Mouse (Mus musculus): ENCODE results near the gene Srp54a. TPM values are rescaled to one million over a fixed set of nuclear protein-coding genes. Genes with fewer than 3 reads are reported as not detected.
"Not testable (repeated sequence)": the region's sequence is repeated elsewhere in the genome, so short reads cannot be mapped to it uniquely, and the experiment has no call there.

The Srp54a gene
- polyA plus RNA-seq, 1 experiment from 2014 or later = 151 TPM

- H3K27ac ChIP-seq (ENCODE audit: low read depth, low read length); H3K4me3 ChIP-seq (ENCODE audit: low read depth, low read length); H3K9ac ChIP-seq (ENCODE audit: low read depth, low read length); DNase-seq (ENCODE audit: low spot score); H3K27me3 ChIP-seq (replicated peaks; ENCODE audit: control insufficient read depth, insufficient read depth, low read length); H3K36me3 ChIP-seq (ENCODE audit: control insufficient read depth, insufficient read depth, low read length); H3K9me3 ChIP-seq (ENCODE audit: control insufficient read depth, low read length); ATAC-seq (replicated peaks; ENCODE audit: low FRiP score); H3K4me1 ChIP-seq (replicated peaks; ENCODE audit: control insufficient read depth, insufficient read depth, low read length): not testable (repeated sequence)
- WGBS = 44% methylated on average over 2 of the region's 2 CpGs
- peak overlapping the region; percentile 71 for H3K4me2 ChIP-seq
These were observed 1.4 kb upstream of the Srp54a start for GRCm38 (mm10) chr12:55078706-55079105.

GRCm38 (mm10) chr12:55080601-55080942, 510 bp downstream of the Srp54a start:
- WGBS = under 1% methylated on average over 25 of the region's 25 CpGs

GRCm38 (mm10) chr12:55092127-55092526, 12.1 kb downstream of the Srp54a start:
- 88% methylated on average over 1 of the region's 7 CpGs for WGBS
- H3K27me3 ChIP-seq (replicated peaks; ENCODE audit: control insufficient read depth, insufficient read depth, low read length); H3K9me3 ChIP-seq (ENCODE audit: control insufficient read depth, low read length); H3K4me3 ChIP-seq (ENCODE audit: low read depth, low read length); H3K27ac ChIP-seq (ENCODE audit: low read depth, low read length); H3K4me2 ChIP-seq; H3K36me3 ChIP-seq (ENCODE audit: control insufficient read depth, insufficient read depth, low read length); DNase-seq (ENCODE audit: low spot score); H3K9ac ChIP-seq (ENCODE audit: low read depth, low read length); ATAC-seq (replicated peaks; ENCODE audit: low FRiP score); H3K4me1 ChIP-seq (replicated peaks; ENCODE audit: control insufficient read depth, insufficient read depth, low read length): not testable (repeated sequence)

More at GRCm38 (mm10) chr12:55080601-55080942, 510 bp downstream of the Srp54a start:
- H3K4me1 ChIP-seq (replicated peaks; ENCODE audit: control insufficient read depth, insufficient read depth, low read length); H3K27me3 ChIP-seq (replicated peaks; ENCODE audit: control insufficient read depth, insufficient read depth, low read length); DNase-seq (ENCODE audit: low spot score); H3K36me3 ChIP-seq (ENCODE audit: control insufficient read depth, insufficient read depth, low read length); H3K9me3 ChIP-seq (ENCODE audit: control insufficient read depth, low read length): not testable (repeated sequence)
- peak overlapping the region; percentile 75 for H3K27ac ChIP-seq (ENCODE audit: low read depth, low read length)
- peak overlapping the region; percentile 74 for H3K4me3 ChIP-seq (ENCODE audit: low read depth, low read length)
- peak overlapping the region; percentile 49 for H3K4me2 ChIP-seq
- peak overlapping the region; percentile 79 for H3K9ac ChIP-seq (ENCODE audit: low read depth, low read length)
- ATAC-seq (replicated peaks; ENCODE audit: low FRiP score) = peak; percentile 44; the same call in 1 of the 2 replicates

GRCm38 (mm10) chr12:55112616-55113015, 32.6 kb downstream of the Srp54a start:
- DNase-seq (ENCODE audit: low spot score) = not testable (repeated sequence)
- WGBS = no CpG with 5 or more reads among the region's 7 CpGs

GRCm38 (mm10) chr12:55124242-55124641, 44.2 kb downstream of the Srp54a start, which contains the start of gene Fam177a:
Gene Fam177a (plus strand): TSS chr12:55124469.
- H3K27me3 ChIP-seq (replicated peaks; ENCODE audit: control insufficient read depth, insufficient read depth, low read length); H3K9me3 ChIP-seq (ENCODE audit: control insufficient read depth, low read length); DNase-seq (ENCODE audit: low spot score); H3K4me3 ChIP-seq (ENCODE audit: low read depth, low read length); H3K4me1 ChIP-seq (replicated peaks; ENCODE audit: control insufficient read depth, insufficient read depth, low read length); H3K4me2 ChIP-seq; H3K9ac ChIP-seq (ENCODE audit: low read depth, low read length); H3K27ac ChIP-seq (ENCODE audit: low read depth, low read length); H3K36me3 ChIP-seq (ENCODE audit: control insufficient read depth, insufficient read depth, low read length): not testable (repeated sequence)
- WGBS = no CpG with 5 or more reads among the region's 40 CpGs
- ATAC-seq (replicated peaks; ENCODE audit: low FRiP score) = peak; percentile 97

More at GRCm38 (mm10) chr12:55112616-55113015, 32.6 kb downstream of the Srp54a start:
- H3K9me3 ChIP-seq (ENCODE audit: control insufficient read depth, low read length); H3K27ac ChIP-seq (ENCODE audit: low read depth, low read length); H3K27me3 ChIP-seq (replicated peaks; ENCODE audit: control insufficient read depth, insufficient read depth, low read length); ATAC-seq (replicated peaks; ENCODE audit: low FRiP score); H3K4me2 ChIP-seq; H3K4me1 ChIP-seq (replicated peaks; ENCODE audit: control insufficient read depth, insufficient read depth, low read length); H3K9ac ChIP-seq (ENCODE audit: low read depth, low read length); H3K36me3 ChIP-seq (ENCODE audit: control insufficient read depth, insufficient read depth, low read length); H3K4me3 ChIP-seq (ENCODE audit: low read depth, low read length): not testable (repeated sequence)

- not testable (repeated sequence) for H3K4me2 ChIP-seq; H3K36me3 ChIP-seq (ENCODE audit: control insufficient read depth, insufficient read depth, low read length); DNase-seq (ENCODE audit: low spot score); H3K9ac ChIP-seq (ENCODE audit: low read depth, low read length); H3K9me3 ChIP-seq (ENCODE audit: control insufficient read depth, low read length); H3K4me1 ChIP-seq (replicated peaks; ENCODE audit: control insufficient read depth, insufficient read depth, low read length); H3K27me3 ChIP-seq (replicated peaks; ENCODE audit: control insufficient read depth, insufficient read depth, low read length); H3K27ac ChIP-seq (ENCODE audit: low read depth, low read length); H3K4me3 ChIP-seq (ENCODE audit: low read depth, low read length)
- peak; percentile 74 for ATAC-seq (replicated peaks; ENCODE audit: low FRiP score)
- WGBS = no CpG with 5 or more reads among the region's 18 CpGs
These were observed 44.7 kb downstream of the Srp54a start for GRCm38 (mm10) chr12:55124731-55125130.

GRCm38 (mm10) chr12:55135540-55135939, 55.5 kb downstream of the Srp54a start:
- not testable (repeated sequence) for H3K4me2 ChIP-seq; ATAC-seq (replicated peaks; ENCODE audit: low FRiP score); H3K4me3 ChIP-seq (ENCODE audit: low read depth, low read length); H3K27me3 ChIP-seq (replicated peaks; ENCODE audit: control insufficient read depth, insufficient read depth, low read length); H3K4me1 ChIP-seq (replicated peaks; ENCODE audit: control insufficient read depth, insufficient read depth, low read length); H3K27ac ChIP-seq (ENCODE audit: low read depth, low read length); H3K36me3 ChIP-seq (ENCODE audit: control insufficient read depth, insufficient read depth, low read length); H3K9ac ChIP-seq (ENCODE audit: low read depth, low read length); H3K9me3 ChIP-seq (ENCODE audit: control insufficient read depth, low read length); DNase-seq (ENCODE audit: low spot score)
- WGBS = no CpG with 5 or more reads among the region's 6 CpGs

- H3K9ac ChIP-seq (ENCODE audit: low read depth, low read length); H3K36me3 ChIP-seq (ENCODE audit: control insufficient read depth, insufficient read depth, low read length); DNase-seq (ENCODE audit: low spot score); H3K4me3 ChIP-seq (ENCODE audit: low read depth, low read length); H3K9me3 ChIP-seq (ENCODE audit: control insufficient read depth, low read length); H3K27me3 ChIP-seq (replicated peaks; ENCODE audit: control insufficient read depth, insufficient read depth, low read length); H3K4me2 ChIP-seq; H3K4me1 ChIP-seq (replicated peaks; ENCODE audit: control insufficient read depth, insufficient read depth, low read length); H3K27ac ChIP-seq (ENCODE audit: low read depth, low read length): not testable (repeated sequence)
- WGBS = no CpG with 5 or more reads among the region's 6 CpGs
- ATAC-seq (replicated peaks; ENCODE audit: low FRiP score) = peak; percentile 47
These were observed 57.8 kb downstream of the Srp54a start for GRCm38 (mm10) chr12:55137859-55138258.

GRCm38 (mm10) chr12:55154559-55155448, 74.7 kb downstream of the Srp54a start, which contains the start of gene Srp54b:
Gene Srp54b (plus strand): TSS chr12:55155104.
- H3K36me3 ChIP-seq (ENCODE audit: control insufficient read depth, insufficient read depth, low read length) = not testable (repeated sequence)

More at GRCm38 (mm10) chr12:55154559-55155448, 74.7 kb downstream of the Srp54a start, which contains the start of gene Srp54b:
- peak; percentile 97 for ATAC-seq (replicated peaks; ENCODE audit: low FRiP score)
- H3K4me1 ChIP-seq (replicated peaks; ENCODE audit: control insufficient read depth, insufficient read depth, low read length); H3K9ac ChIP-seq (ENCODE audit: low read depth, low read length); DNase-seq (ENCODE audit: low spot score); H3K4me2 ChIP-seq; H3K27ac ChIP-seq (ENCODE audit: low read depth, low read length); H3K27me3 ChIP-seq (replicated peaks; ENCODE audit: control insufficient read depth, insufficient read depth, low read length); H3K4me3 ChIP-seq (ENCODE audit: low read depth, low read length); H3K9me3 ChIP-seq (ENCODE audit: control insufficient read depth, low read length): not testable (repeated sequence)
- no CpG with 5 or more reads among the region's 57 CpGs for WGBS

Data from liver, embryonic 11.5 days (tissue).